Mouse (Mus musculus): ENCODE measurements around the gene Dctn1. TPM values are rescaled to one million over a fixed set of nuclear protein-coding genes. Genes with fewer than 3 reads are reported as not detected.
A peak's percentile ranks its signal among the peaks of the same experiment; 100 is the strongest.

The Dctn1 gene
- polyA plus RNA-seq, 1 experiment, result 332 TPM

DNA sequence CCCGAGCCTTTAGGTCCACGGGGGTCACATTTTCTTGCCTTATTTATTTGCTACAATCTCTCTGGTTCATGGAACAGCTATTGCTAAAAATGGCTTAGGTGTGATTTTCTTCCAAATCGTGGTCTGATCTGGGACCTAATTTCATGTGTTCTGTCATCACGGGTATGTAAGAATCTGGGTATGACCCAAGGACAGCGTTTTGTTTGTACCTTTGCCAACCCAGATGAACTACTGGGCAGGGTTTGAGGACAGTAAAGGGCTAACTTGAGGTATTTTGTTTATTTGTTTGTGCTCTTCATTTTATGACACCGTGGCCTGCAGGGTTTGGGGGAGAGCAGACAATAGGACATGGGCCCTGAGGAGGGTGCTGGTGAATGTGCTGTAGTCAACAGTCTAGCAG, 14.9 kb downstream of the Dctn1 start:
- H3K4me1 ChIP-seq (ENCODE audit: control insufficient read depth, insufficient read depth, low read length), result peaks cover 4% of the 10 kb centered on the region; the same call in 1 of the 2 replicates

GRCm38 (mm10) chr6:83184858-83185435, 19.2 kb downstream of the Dctn1 start:
- Histone ChIP-seq H3K4me1 (ENCODE audit: control insufficient read depth, insufficient read depth, low read length) (peaks cover 5% of the 10 kb centered on the region), H3K4me3 (ENCODE audit: insufficient read depth, low read length) (no peak overlapping the region), H3K27ac (ENCODE audit: insufficient read depth, low read length) (no peak overlapping the region)
- TF ChIP-seq CTCF (IDR thresholded peaks at IDR 0.05; ENCODE audit: extremely low read depth, insufficient read depth, low read length), result peak; percentile 39; the same call in 1 of the 2 replicates
- TF ChIP-seq POLR2A (IDR thresholded peaks at IDR 0.05; ENCODE audit: extremely low read depth, insufficient read depth, low read length), result no peak

More for the DNA sequence above, 14.9 kb downstream of the Dctn1 start:
- no peak overlapping the region for H3K27ac ChIP-seq (ENCODE audit: insufficient read depth, low read length)
- TF ChIP-seq POLR2A (IDR thresholded peaks at IDR 0.05; ENCODE audit: extremely low read depth, insufficient read depth, low read length) (no peak), CTCF (IDR thresholded peaks at IDR 0.05; ENCODE audit: extremely low read depth, insufficient read depth, low read length) (no peak)
- H3K4me3 ChIP-seq (ENCODE audit: insufficient read depth, low read length), result peak overlapping the region; percentile 92

DNA sequence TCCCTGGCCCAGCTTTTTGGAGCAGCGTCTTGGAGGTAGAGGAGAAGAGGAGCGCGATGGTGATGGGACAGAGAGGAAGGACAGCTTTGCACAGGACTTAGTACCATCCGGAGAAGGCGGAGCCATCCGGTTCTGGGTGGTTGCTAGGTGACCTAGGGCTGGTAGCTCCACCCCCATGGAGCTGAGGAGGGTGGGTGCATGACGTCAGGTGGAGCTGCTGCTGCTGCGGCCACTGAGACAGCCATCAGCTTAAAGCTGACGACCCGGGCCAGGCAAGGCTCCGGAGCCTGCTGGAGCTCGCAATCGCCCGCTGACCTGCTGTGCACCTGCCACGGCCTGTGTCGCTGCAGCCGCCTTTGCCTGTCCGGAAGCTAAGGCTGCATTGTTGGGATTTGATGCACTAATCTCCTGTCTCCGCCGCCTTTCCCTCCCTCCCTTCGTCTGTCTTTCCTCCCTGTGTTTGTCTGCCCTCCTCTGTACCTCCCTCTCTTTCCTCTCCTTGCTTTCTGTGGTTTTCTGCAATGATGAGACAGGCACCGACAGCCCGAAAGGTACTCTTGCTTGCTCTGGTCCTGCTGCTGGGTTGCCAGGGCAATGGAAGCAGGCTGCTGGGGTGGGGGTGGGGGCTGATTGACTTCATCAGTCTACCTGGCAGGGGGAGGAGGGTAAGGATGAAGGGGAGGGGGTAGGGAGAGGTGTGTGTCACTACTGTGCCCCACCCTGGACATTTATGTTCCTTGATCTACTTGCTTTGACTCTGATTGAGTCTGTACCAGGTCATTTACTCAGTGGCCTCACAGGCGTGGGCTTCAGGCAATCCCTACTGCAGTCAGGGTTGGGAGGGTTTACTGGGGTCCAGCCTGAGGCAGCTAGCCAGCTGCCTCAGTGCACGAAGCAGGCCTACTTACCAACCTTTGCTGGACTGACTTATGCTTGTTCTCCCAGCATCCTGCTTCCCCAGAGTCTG, 20.5 kb downstream of the Dctn1 start:
- H3K4me1 ChIP-seq (ENCODE audit: control insufficient read depth, insufficient read depth, low read length), result peaks cover 3% of the 10 kb centered on the region
- peak overlapping the region; percentile 79 for H3K27ac ChIP-seq (ENCODE audit: insufficient read depth, low read length)
- peak overlapping the region; percentile 86 for H3K4me3 ChIP-seq (ENCODE audit: insufficient read depth, low read length)
- peak; percentile 82 for TF ChIP-seq POLR2A (IDR thresholded peaks at IDR 0.05; ENCODE audit: extremely low read depth, insufficient read depth, low read length)
- no peak for TF ChIP-seq CTCF (IDR thresholded peaks at IDR 0.05; ENCODE audit: extremely low read depth, insufficient read depth, low read length)

DNA sequence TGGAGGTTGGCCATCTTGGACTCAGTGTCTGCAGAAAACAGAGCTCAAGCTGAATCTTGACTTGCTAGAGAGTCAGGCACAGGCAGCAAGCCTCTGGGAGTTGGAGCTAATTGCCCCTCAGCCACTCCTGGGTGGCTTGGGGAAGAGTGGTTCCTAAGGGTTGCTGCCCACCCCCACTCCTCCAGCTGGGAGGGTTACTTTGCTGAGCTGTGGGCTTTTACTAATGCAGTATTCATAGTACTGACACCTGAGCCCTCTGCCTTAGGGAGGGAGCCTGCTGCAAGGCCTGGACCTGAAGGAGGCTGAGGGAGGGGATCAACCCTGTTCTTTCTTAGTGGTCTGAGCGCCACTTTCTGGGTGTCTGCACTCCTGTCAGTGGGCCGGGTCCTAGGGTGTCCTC, 21.2 kb downstream of the Dctn1 start:
- Histone ChIP-seq H3K4me3 (ENCODE audit: insufficient read depth, low read length) (peak overlapping the region; percentile 86), H3K4me1 (ENCODE audit: control insufficient read depth, insufficient read depth, low read length) (peaks cover 3% of the 10 kb centered on the region), H3K27ac (ENCODE audit: insufficient read depth, low read length) (no peak overlapping the region)
- TF ChIP-seq CTCF (IDR thresholded peaks at IDR 0.05; ENCODE audit: extremely low read depth, insufficient read depth, low read length) (no peak), POLR2A (IDR thresholded peaks at IDR 0.05; ENCODE audit: extremely low read depth, insufficient read depth, low read length) (no peak)

DNA sequence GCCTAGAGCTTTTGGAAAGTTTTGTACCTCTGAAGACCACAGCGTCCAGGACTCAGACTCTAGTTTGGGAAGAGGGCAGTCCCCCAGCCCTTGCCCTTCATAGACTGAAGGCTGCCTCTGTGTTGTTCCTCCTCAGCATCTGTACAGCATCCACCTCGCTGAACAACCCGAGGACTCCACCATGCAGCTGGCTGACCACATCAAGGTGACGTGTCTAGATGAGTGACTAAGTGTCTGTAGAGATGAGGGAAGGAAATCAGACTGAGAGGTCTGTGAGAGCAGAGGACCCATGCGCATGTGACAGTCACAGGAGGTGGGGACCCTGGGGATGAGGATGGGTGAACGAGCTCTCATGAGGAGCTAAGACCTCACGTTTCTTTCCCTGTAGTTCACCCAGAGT, 27.9 kb downstream of the Dctn1 start:
- H3K4me3 ChIP-seq (ENCODE audit: insufficient read depth, low read length), result no peak overlapping the region

GRCm38 (mm10) chr6:83197345-83198004, 31.8 kb downstream of the Dctn1 start:
- Histone ChIP-seq H3K4me1 (ENCODE audit: control insufficient read depth, insufficient read depth, low read length) (peaks cover 2% of the 10 kb centered on the region; the same call in 1 of the 2 replicates), H3K27ac (ENCODE audit: insufficient read depth, low read length) (peak overlapping the region; percentile 46; the same call in 1 of the 2 replicates), H3K4me3 (ENCODE audit: insufficient read depth, low read length) (no peak overlapping the region)
- peak; percentile 28; the same call in 1 of the 2 replicates for TF ChIP-seq CTCF (IDR thresholded peaks at IDR 0.05; ENCODE audit: extremely low read depth, insufficient read depth, low read length)
- TF ChIP-seq POLR2A (IDR thresholded peaks at IDR 0.05; ENCODE audit: extremely low read depth, insufficient read depth, low read length), result no peak

More for the DNA sequence above, 27.9 kb downstream of the Dctn1 start:
- no peak for TF ChIP-seq CTCF (IDR thresholded peaks at IDR 0.05; ENCODE audit: extremely low read depth, insufficient read depth, low read length)
- TF ChIP-seq POLR2A (IDR thresholded peaks at IDR 0.05; ENCODE audit: extremely low read depth, insufficient read depth, low read length), result no peak
- H3K27ac ChIP-seq (ENCODE audit: insufficient read depth, low read length), result no peak overlapping the region
- peaks cover 2% of the 10 kb centered on the region; the same call in 1 of the 2 replicates for H3K4me1 ChIP-seq (ENCODE audit: control insufficient read depth, insufficient read depth, low read length)

DNA sequence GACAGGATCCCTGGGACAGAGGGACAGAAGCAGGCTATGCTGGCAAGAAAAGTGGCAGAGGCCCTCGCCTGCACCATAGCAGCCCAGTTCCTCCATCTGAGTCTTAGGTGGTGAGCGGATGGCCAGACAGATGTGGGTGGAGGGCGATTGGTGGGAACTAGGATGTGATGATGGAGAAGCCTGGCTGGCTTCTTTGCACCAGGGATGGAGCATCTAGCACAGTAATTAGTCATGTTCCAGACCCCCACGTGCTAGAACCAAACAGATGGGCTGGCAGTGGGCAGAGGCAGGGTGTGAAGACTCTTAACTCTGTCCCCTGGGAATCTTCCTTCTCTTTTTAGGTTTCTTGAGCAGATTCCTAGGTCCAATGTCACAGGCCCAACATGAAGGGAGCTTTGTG, 37.6 kb downstream of the Dctn1 start:
- Histone ChIP-seq H3K27ac (ENCODE audit: insufficient read depth, low read length) (no peak overlapping the region), H3K4me3 (ENCODE audit: insufficient read depth, low read length) (no peak overlapping the region), H3K4me1 (ENCODE audit: control insufficient read depth, insufficient read depth, low read length) (no peaks in the 10 kb centered on the region)
- no peak for TF ChIP-seq CTCF (IDR thresholded peaks at IDR 0.05; ENCODE audit: extremely low read depth, insufficient read depth, low read length)
- no peak for TF ChIP-seq POLR2A (IDR thresholded peaks at IDR 0.05; ENCODE audit: extremely low read depth, insufficient read depth, low read length)

DNA sequence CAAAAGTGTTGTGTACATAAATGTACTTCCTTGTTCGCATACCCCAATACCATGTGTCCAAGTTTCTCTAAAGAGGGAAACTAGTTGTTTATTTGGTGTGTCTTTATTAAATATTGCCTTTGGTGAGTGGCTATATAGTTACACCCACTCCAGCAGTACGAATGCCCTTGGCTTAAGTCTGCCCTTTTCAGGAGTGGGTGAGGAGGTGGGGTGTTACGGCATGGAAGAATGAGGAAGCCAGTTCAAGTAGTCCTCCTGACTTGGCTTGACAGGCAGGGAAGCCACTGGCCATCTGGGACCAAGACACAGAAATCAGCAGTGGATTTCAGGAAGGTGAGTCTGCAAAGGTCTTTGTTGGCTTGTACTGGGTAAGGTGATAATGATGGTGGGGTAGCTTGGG, 40.1 kb downstream of the Dctn1 start:
- Histone ChIP-seq H3K27ac (ENCODE audit: insufficient read depth, low read length) (no peak overlapping the region), H3K4me1 (ENCODE audit: control insufficient read depth, insufficient read depth, low read length) (no peaks in the 10 kb centered on the region), H3K4me3 (ENCODE audit: insufficient read depth, low read length) (no peak overlapping the region)
- TF ChIP-seq CTCF (IDR thresholded peaks at IDR 0.05; ENCODE audit: extremely low read depth, insufficient read depth, low read length) (no peak), POLR2A (IDR thresholded peaks at IDR 0.05; ENCODE audit: extremely low read depth, insufficient read depth, low read length) (no peak)

- Histone ChIP-seq H3K27ac (ENCODE audit: insufficient read depth, low read length) (no peak overlapping the region), H3K4me3 (ENCODE audit: insufficient read depth, low read length) (no peak overlapping the region), H3K4me1 (ENCODE audit: control insufficient read depth, insufficient read depth, low read length) (no peaks in the 10 kb centered on the region)
- no peak for TF ChIP-seq POLR2A (IDR thresholded peaks at IDR 0.05; ENCODE audit: extremely low read depth, insufficient read depth, low read length)
- TF ChIP-seq CTCF (IDR thresholded peaks at IDR 0.05; ENCODE audit: extremely low read depth, insufficient read depth, low read length), result no peak
Measured at GRCm38 (mm10) chr6:83206321-83206720, 40.6 kb downstream of the Dctn1 start.
